Mouse (Mus musculus) heart, embryonic 13.5 days (tissue): ENCODE results near the gene Lsm3. TPM values are rescaled to one million over a fixed set of nuclear protein-coding genes. Genes with fewer than 3 reads are reported as not detected.

Source experiments
- ATAC-seq: fragments of 200-750 bp; cut with Nextera tagmentation; 2 replicates; pipeline ENCODE4 v1.8.0; 2017; ENCODE audit warnings: moderate TSS enrichment; ENCODE audit not compliant: insufficient number of reproducible peaks, low FRiP score, low TSS enrichment; ENCODE audit errors: extremely low read depth
- H3K27ac ChIP-seq: fragments of 300-500 bp; sonication (generic); replicated peaks from 2 replicates; pipeline ENCODE4 v1.5.1; 2015; ENCODE audit warnings: moderate library complexity, mild to moderate bottlenecking, inconsistent platforms
- H3K27me3 ChIP-seq: fragments of 300-500 bp; sonication (generic); replicated peaks from 2 replicates; pipeline ENCODE4 v1.6.1; 2015; ENCODE audit warnings: mild to moderate bottlenecking, inconsistent platforms
- H3K36me3 ChIP-seq: fragments of 300-500 bp; sonication (generic); 2 replicates; pipeline ENCODE4 v1.6.1; 2015; ENCODE audit warnings: mild to moderate bottlenecking, inconsistent platforms
- H3K4me1 ChIP-seq: fragments of 300-500 bp; sonication (generic); 2 replicates; pipeline ENCODE4 v1.6.1; 2015; ENCODE audit warnings: inconsistent platforms
- H3K4me2 ChIP-seq: fragments of 300-500 bp; sonication (generic); 2 replicates; pipeline ENCODE4 v1.6.1; 2015; ENCODE audit warnings: inconsistent platforms, mild to moderate bottlenecking, moderate library complexity
- H3K4me3 ChIP-seq: fragments of 300-500 bp; sonication (generic); 2 replicates; pipeline ENCODE4 v1.5.1; 2015; ENCODE audit warnings: moderate library complexity, mild to moderate bottlenecking, inconsistent platforms
- H3K9ac ChIP-seq: fragments of 300-500 bp; sonication (generic); 2 replicates; pipeline ENCODE4 v1.6.1; 2015; ENCODE audit warnings: inconsistent platforms, mild to moderate bottlenecking, moderate library complexity
- H3K9me3 ChIP-seq: fragments of 300-500 bp; sonication (generic); 2 replicates; pipeline ENCODE4 v1.6.1; 2016; ENCODE audit warnings: inconsistent platforms
- WGBS: fragments of 180-500 bp; shearing (Covaris S2); methylation state at CpG from one replicate; pipeline ENCODE4 v1.1.7; 2015; ENCODE audit warnings: mixed read lengths; 5-methylcytosine and 5-hydroxymethylcytosine counted together
- polyA plus RNA-seq: library from polyadenylated mRNA; unstranded; fragments of >200 nt; fragmentation: Nextera tagmentation; extraction: Ambion mirVana; gene quantifications from 2 replicates; pipeline ENCODE4 v1.2.1, GENCODE M21; 2015

Lsm3 gene
- polyA plus RNA-seq, 1 experiment from 2014 or later, result 180 TPM

GRCm38 (mm10) chr6:91514737-91515362, 878 bp upstream of the Lsm3 start:
- Histone ChIP-seq H3K4me3 (peak overlapping the region; percentile 95), H3K4me2 (peak overlapping the region; percentile 91), H3K36me3 (peaks cover 35% of the 10 kb centered on the region), H3K9ac (peak overlapping the region; percentile 88), H3K9me3 (no peaks in the 10 kb centered on the region), H3K4me1 (peaks cover 34% of the 10 kb centered on the region), H3K27ac (peak overlapping the region; percentile 71; the same call in 1 of the 2 replicates), H3K27me3 (no peaks in the 10 kb centered on the region)
- no peak for ATAC-seq
- WGBS, result 25% methylated on average over 10 of the region's 10 CpGs

GRCm38 (mm10) chr6:91518454-91519020, 2.8 kb downstream of the Lsm3 start:
- Histone ChIP-seq H3K27me3 (no peaks in the 10 kb centered on the region), H3K9me3 (no peaks in the 10 kb centered on the region), H3K9ac (peak overlapping the region; percentile 6; the same call in 1 of the 2 replicates), H3K4me1 (peaks cover 34% of the 10 kb centered on the region), H3K27ac (peak overlapping the region; percentile 54), H3K4me3 (no peak overlapping the region), H3K36me3 (peaks cover 65% of the 10 kb centered on the region), H3K4me2 (0 out of 2 replicates have a peak overlapping the region, but pooled peaks have one; percentile 11)
- ATAC-seq, result no peak
- WGBS, result 73% methylated on average over 7 of the region's 7 CpGs

DNA sequence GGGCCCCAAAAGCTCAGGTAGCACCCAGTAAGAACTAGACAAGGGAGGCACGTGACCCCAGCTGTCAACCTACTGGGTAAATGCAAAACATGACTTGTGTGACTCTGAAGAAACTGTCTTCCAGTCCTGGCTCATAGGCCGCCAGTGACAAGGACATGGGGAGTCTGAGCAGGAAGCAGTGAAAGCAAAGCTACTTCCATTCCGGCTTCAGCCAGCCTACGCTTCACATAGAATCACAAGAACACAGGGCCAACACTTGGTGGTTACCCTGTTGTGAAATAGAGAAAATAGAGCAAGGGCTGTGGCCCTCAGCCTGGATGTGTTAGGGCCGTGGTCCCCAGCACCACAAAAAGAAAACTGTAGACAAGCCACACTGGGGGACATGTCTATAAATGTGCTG, 7.1 kb downstream of the Lsm3 start:
- H3K9me3 ChIP-seq, result no peaks in the 10 kb centered on the region
- H3K9ac ChIP-seq, result no peak overlapping the region
- no peak overlapping the region for H3K27ac ChIP-seq
- H3K4me1 ChIP-seq, result peaks cover 13% of the 10 kb centered on the region
- H3K4me3 ChIP-seq, result no peak overlapping the region
- H3K4me2 ChIP-seq, result no peak overlapping the region
- ATAC-seq, result no peak
- no peaks in the 10 kb centered on the region; the same call in 1 of the 2 replicates for H3K27me3 ChIP-seq
- 92% methylated on average over 5 of the region's 5 CpGs for WGBS
- peaks cover 78% of the 10 kb centered on the region for H3K36me3 ChIP-seq

DNA sequence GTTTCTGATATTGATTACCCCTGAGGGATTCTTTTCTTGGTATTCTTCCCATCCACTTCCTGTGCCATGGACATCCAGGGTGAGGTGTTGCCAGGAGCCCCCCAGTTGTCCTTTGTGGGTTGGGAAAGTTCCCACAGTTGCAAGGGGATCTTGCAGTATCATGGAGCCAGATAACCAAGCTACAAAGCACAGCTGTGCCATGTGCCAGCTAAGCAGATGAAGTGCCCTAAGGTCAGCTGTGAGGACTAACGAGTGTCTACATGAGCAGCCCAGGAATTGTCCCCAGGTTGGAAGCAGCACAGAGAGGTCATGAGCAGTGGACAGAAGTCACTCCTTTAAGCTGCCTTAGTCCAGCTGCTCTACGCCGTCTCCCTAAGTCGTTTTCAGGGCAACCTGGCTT, 9.8 kb downstream of the Lsm3 start:
- H3K27me3 ChIP-seq, result peaks cover 12% of the 10 kb centered on the region
- no peak overlapping the region for H3K27ac ChIP-seq

DNA sequence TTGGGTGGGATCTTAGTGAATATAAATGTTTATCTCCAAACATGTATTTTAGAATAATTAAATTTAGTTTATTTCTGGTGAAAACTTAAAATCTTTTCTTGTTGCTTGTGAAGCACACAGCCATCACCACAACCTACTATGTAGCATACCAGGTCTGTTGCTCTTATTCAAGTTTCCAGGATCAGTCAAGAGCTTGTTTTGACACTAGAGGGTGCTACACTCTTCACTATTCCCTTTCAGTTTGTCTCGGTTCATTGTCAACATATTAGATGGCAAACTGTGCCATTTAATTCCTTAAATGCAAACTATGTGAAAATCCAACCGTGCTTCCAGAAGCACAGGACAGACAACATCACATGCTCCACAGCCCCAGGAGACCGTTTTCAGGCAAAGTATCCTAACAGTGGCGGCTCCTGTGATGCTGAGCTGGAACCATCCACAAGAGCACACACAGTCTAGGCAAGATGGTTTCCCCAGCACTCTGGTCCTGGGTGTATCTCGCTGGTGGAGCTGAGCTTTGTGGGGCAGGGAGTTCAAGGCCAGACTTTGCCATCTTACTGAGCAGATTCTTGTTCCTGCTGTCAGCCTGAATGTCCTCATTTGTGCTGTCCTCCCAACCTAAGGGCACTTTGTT, 11.6 kb downstream of the Lsm3 start:
- peaks cover 31% of the 10 kb centered on the region for H3K4me1 ChIP-seq
- H3K9ac ChIP-seq, result no peak overlapping the region
- H3K4me2 ChIP-seq, result no peak overlapping the region
- WGBS, result 35% methylated on average over 5 of the region's 5 CpGs
- no peaks in the 10 kb centered on the region for H3K9me3 ChIP-seq
- peak overlapping the region; percentile 76 for H3K27ac ChIP-seq
- peaks cover 24% of the 10 kb centered on the region for H3K27me3 ChIP-seq
- ATAC-seq, result no peak
- peaks cover 46% of the 10 kb centered on the region for H3K36me3 ChIP-seq
- no peak overlapping the region for H3K4me3 ChIP-seq

More for the DNA sequence above, 9.8 kb downstream of the Lsm3 start:
- no peak overlapping the region for H3K9ac ChIP-seq
- peaks cover 15% of the 10 kb centered on the region for H3K4me1 ChIP-seq
- no peaks in the 10 kb centered on the region for H3K9me3 ChIP-seq
- ATAC-seq, result no peak
- H3K4me3 ChIP-seq, result no peak overlapping the region
- peaks cover 64% of the 10 kb centered on the region for H3K36me3 ChIP-seq
- WGBS, result 74% methylated on average over 4 of the region's 4 CpGs
- H3K4me2 ChIP-seq, result no peak overlapping the region

DNA sequence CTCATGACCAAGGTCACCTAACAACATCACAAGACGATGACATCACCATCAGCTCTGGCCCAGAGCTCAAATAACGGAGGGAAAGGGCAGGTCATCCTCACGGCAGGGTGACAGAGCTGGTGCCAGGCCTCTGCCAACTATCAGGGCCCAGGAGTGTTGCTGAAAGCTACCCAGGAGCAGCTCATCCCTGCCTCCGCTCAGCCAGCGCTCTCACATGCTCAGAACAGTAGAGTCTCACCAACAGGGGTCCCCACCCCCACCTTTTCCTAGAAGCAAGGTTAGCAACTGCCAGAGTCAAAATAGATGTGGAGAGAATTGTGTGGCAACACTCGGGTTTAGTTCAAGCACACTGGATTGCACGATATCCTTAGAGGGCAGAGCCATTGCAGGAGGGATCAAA, 12.5 kb downstream of the Lsm3 start:
- no peak overlapping the region for H3K4me2 ChIP-seq
- 55% methylated on average over 7 of the region's 7 CpGs for WGBS
- peak overlapping the region; percentile 76 for H3K27ac ChIP-seq
- H3K27me3 ChIP-seq, result peaks cover 32% of the 10 kb centered on the region
- ATAC-seq, result no peak
- H3K9me3 ChIP-seq, result no peaks in the 10 kb centered on the region
- no peak overlapping the region for H3K4me3 ChIP-seq
- peaks cover 37% of the 10 kb centered on the region for H3K36me3 ChIP-seq
- peaks cover 34% of the 10 kb centered on the region for H3K4me1 ChIP-seq
- no peak overlapping the region for H3K9ac ChIP-seq

DNA sequence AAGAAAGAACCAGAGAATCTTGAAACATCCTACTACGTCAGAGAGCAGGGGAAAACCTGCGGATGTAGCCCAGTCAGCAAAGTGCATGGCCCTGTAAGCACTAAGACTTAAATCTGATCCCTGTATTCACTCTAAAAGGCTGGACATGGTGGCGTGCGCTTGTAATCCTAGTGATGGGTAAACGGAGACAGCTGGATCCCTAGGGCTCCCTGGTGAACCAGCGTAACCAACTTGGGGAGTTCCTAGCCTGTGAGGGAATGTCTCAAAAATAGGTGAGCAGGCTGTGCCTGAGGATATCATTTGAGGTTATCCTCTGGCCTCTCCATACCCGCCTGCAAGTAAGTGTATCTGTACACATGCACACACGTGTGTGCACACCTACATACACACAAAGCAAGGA, 14.9 kb downstream of the Lsm3 start:
- Histone ChIP-seq H3K9me3 (no peaks in the 10 kb centered on the region), H3K27ac (no peak overlapping the region), H3K27me3 (peaks cover 56% of the 10 kb centered on the region), H3K9ac (no peak overlapping the region), H3K36me3 (peaks cover 13% of the 10 kb centered on the region; the same call in 1 of the 2 replicates), H3K4me1 (peaks cover 42% of the 10 kb centered on the region), H3K4me2 (no peak overlapping the region), H3K4me3 (no peak overlapping the region)
- WGBS, result 84% methylated on average over 8 of the region's 8 CpGs
- ATAC-seq, result no peak

GRCm38 (mm10) chr6:91531276-91531675, 15.5 kb downstream of the Lsm3 start:
- H3K36me3 ChIP-seq, result peaks cover 13% of the 10 kb centered on the region; the same call in 1 of the 2 replicates
- peaks cover 62% of the 10 kb centered on the region for H3K27me3 ChIP-seq
- no peak overlapping the region for H3K4me2 ChIP-seq
- peak overlapping the region; percentile 48; the same call in 1 of the 2 replicates for H3K27ac ChIP-seq
- no peaks in the 10 kb centered on the region for H3K9me3 ChIP-seq
- H3K9ac ChIP-seq, result no peak overlapping the region
- H3K4me3 ChIP-seq, result no peak overlapping the region
- WGBS, result 53% methylated on average over 6 of the region's 6 CpGs
- no peak for ATAC-seq
- H3K4me1 ChIP-seq, result peaks cover 42% of the 10 kb centered on the region

DNA sequence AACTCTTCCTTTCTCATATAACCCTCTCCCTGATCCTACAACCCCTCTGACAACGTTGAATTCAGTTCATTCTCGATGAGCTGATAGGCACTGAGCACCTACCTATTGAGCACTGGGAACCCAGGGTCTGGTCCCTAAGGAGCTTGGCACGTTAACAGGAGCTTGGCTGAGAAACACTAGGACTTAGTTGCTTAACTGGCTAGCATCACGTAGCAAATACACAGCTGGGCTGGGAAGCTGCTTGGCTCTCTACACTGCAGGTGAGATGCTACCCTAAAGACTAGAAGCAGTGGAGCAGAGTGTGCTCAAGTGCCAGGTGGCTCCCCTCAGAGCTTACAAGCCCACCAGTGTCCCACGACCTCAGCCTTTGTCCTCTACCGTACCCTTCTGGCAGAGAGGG, 16.9 kb downstream of the Lsm3 start:
- H3K9ac ChIP-seq, result no peak overlapping the region
- 71% methylated on average over 6 of the region's 6 CpGs for WGBS
- peaks cover 74% of the 10 kb centered on the region for H3K27me3 ChIP-seq
- H3K36me3 ChIP-seq, result peaks cover 13% of the 10 kb centered on the region; the same call in 1 of the 2 replicates
- H3K27ac ChIP-seq, result no peak overlapping the region
- ATAC-seq, result no peak
- H3K9me3 ChIP-seq, result no peaks in the 10 kb centered on the region
- H3K4me1 ChIP-seq, result peaks cover 38% of the 10 kb centered on the region
- no peak overlapping the region for H3K4me3 ChIP-seq
- no peak overlapping the region for H3K4me2 ChIP-seq

GRCm38 (mm10) chr6:91533359-91533758, 17.6 kb downstream of the Lsm3 start:
- ATAC-seq, result no peak
- no peak overlapping the region for H3K4me3 ChIP-seq
- no peak overlapping the region for H3K27ac ChIP-seq
- H3K9me3 ChIP-seq, result no peaks in the 10 kb centered on the region
- H3K36me3 ChIP-seq, result peaks cover 12% of the 10 kb centered on the region; the same call in 1 of the 2 replicates
- H3K4me2 ChIP-seq, result no peak overlapping the region
- no peak overlapping the region for H3K9ac ChIP-seq
- 59% methylated on average over 5 of the region's 5 CpGs for WGBS
- peaks cover 31% of the 10 kb centered on the region for H3K4me1 ChIP-seq
- H3K27me3 ChIP-seq, result peaks cover 81% of the 10 kb centered on the region

DNA sequence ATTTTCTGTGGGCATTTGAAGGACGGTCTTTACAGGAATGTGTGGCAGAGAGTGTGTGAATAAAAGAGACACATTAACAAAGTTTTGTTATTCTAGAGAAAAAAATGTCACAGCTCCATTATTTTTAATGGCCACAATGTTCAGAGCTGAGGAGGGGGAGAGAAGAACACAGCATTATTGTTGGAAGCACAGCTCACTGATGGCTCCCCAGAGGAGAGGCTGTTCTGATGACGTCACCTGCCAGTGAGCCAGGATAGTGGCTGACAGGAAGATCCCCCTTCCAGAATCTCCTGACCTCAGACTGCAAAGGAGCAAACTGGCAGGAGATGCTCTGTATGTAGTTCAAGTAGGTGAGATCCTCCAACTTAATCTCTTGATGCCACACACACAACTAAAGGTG, 18.0 kb downstream of the Lsm3 start:
- H3K4me3 ChIP-seq, result no peak overlapping the region

More for the DNA sequence above, 18.0 kb downstream of the Lsm3 start:
- H3K4me1 ChIP-seq, result peaks cover 27% of the 10 kb centered on the region
- H3K4me2 ChIP-seq, result no peak overlapping the region
- 50% methylated on average over 2 of the region's 2 CpGs for WGBS
- H3K36me3 ChIP-seq, result peaks cover 8% of the 10 kb centered on the region; the same call in 1 of the 2 replicates
- no peak overlapping the region for H3K27ac ChIP-seq
- H3K9ac ChIP-seq, result no peak overlapping the region
- H3K27me3 ChIP-seq, result peaks cover 85% of the 10 kb centered on the region
- no peak for ATAC-seq
- H3K9me3 ChIP-seq, result no peaks in the 10 kb centered on the region
